Mouse (Mus musculus) thymus, postnatal 0 days (tissue): ENCODE results near the gene Lepr. TPM values are rescaled to one million over a fixed set of nuclear protein-coding genes. Genes with fewer than 3 reads are reported as not detected.

Experiments
- DNase-seq: peaks from one replicate; pipeline ENCODE4 v3.0.0-alpha.2; 2015; ENCODE audit warnings: low spot score
- polyA plus RNA-seq: library from polyadenylated mRNA; unstranded; fragments of >200 nt; fragmentation: Nextera tagmentation; extraction: Ambion mirVana; gene quantifications from 2 replicates; pipeline ENCODE4 v1.2.1, GENCODE M21; 2015

Lepr gene
- 0.42 and 0.95 TPM in 2 replicates for polyA plus RNA-seq

DNA sequence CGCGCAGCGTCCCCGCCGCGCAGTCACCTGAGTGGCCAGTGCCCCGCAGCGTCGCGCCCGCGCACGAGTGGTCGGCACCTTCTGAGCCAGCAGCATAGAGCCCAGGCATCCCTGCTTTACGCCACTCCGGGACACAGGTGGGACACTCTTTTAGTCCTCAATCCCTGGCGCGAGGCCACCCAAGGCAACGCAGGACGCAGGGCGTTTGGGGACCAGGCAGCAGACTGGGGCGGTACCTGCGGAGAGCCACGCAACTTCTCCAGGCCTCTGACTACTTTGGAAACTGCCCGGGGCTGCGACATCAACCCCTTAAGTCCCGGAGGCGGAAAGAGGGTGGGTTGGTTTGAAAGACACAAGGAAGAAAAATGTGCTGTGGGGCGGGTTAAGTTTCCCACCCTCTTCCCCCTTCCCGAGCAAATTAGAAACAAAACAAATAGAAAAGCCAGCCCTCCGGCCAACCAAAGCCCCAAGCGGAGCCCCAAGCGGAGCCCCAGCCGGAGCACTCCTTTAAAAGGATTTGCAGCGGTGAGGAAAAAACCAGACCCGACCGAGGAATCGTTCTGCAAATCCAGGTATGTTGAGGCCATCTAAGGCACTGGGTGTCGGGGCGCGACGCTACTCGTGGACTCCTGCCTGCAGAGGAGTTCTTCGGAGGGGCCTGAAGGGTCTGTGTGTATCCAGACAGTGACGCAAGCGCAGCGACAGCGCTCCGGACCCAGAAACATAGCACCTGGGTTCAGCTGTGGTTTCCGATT, at the start of gene Lepr:
Gene Lepr, plus strand, starts transcription at position 38 of the 755 bp plus-strand sequence.
- DNase-seq = no peak

DNA sequence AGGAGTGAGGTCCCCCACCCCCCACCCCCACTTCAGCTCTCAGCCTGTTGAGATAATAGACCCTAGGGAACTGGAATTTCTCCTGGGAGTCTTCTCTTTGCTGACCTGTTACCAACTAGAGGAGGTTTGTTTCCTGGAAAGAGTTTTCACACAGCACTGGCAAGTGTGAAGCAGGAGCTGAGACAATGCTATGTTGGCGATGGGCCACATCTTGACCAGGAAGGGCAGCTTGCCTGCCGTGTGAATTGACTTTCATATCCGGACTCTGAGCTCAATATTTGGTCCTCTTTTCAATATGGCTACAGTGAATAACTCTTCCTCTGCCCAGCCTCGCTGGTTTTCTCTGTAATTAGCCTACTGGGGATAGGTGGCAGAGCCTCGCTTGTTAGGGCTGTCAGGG, 48.0 kb upstream of the Lepr start:
- DNase-seq = no peak

DNA sequence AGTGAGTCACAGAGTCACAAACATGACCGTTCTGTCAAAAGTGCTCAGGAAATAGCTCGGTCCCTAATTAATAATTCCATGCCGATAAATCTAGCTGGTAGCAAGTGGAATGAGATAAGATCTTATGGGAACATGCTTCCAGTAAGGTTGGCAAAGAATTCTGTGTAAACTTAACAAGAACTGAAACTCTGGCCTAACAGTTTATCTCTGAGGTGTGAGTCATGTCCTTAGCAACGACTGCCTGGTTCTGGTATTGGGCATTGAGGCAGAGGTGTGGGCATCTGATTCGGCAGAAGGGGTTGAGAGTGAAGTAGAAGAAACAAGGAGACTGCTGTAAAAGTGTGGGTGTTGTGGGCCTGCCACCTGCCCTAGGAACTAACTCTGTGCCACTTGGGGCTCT, 47.4 kb upstream of the Lepr start:
- DNase-seq = no peak

GRCm38 (mm10) chr4:101674790-101675189, 42.4 kb upstream of the Lepr start:
- no peak for DNase-seq

GRCm38 (mm10) chr4:101675726-101676125, 41.5 kb upstream of the Lepr start:
- DNase-seq = no peak

DNA sequence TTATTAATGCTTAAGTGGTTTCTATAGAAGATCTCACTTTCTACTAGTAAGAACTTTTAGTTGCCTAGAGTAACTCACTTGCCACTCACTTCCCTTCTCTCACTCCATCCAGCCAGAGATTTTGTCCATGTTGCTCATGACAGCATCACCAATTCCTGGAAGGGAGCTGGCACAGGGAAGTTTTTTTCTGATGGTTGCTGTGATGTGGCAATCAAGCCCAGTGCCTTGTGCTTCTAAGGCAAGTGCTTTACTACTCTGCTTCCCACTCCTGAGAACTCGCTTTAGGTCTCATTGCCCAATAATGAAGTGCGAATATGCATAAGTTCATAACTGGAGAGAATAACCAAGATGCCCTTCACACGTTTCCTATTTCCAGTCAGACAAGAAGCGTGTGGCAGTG, 34.6 kb upstream of the Lepr start:
- DNase-seq = no peak

DNA sequence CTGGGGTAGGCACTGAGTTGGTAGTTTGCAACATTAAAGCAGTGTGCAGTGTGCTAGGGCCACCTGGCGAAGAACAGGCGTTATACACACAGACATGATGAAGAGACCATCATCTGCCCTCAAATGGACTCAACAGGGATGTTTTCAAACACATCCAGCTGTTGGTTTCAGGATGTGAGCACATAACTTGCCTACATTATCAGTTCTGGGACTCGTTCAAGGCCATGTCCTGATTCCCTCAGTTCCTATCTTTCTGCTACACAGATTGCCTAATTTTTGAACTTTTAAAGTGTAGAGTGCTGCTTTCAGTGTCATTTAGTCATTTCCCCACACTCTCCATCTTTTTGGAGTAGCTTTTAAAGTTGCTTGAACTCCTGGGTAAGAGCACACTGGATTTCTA, 34.1 kb upstream of the Lepr start:
- no peak for DNase-seq

GRCm38 (mm10) chr4:101684821-101685220, 32.4 kb upstream of the Lepr start:
- DNase-seq = no peak

DNA sequence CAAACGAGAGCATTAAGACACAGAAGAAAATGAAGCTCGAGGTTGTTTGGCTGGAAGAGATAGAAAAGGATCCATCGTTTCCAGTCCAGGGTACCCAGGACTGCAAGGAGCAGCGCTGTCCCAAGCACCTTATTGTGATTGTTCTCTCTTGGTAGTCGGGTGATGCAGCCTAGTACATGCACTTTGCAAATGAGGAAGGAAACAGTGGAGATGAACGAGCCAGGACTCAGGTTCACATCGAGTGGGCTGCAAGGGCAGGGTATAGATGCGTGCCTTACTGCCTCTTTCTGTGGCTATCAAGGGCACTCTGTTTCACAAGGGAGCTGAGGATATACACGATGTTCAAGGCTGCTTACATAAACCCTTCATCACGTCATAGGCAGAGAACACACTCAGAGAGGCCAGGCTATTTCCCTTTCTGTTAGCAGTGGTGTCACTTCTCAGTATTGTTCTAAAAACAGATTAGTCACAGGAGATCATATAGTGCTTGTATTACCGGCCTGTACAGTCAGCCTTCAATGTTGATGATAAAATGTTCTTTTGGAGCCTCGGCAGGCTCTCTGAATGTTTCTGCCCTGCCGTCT, 30.9 kb upstream of the Lepr start:
- no peak for DNase-seq

DNA sequence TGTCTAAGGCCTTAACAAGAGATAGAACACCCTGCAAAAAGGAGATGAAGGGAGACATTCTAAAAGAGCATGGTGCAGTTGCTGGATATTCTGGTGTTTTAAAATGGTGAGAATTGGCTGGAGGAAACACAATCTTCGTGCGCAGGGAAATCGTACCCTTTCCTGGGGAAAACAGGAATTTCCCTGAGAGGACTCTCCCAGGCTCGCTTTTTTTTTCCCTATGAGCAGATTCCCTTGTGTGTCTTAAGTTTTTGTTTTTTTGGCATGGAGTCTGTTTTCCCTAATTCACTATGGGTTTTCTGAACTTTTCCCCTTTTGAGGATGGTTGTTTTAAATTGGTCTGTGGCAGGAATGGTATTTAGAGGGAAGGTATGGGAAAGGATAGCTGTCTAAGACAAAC, 28.0 kb upstream of the Lepr start:
- no peak for DNase-seq

DNA sequence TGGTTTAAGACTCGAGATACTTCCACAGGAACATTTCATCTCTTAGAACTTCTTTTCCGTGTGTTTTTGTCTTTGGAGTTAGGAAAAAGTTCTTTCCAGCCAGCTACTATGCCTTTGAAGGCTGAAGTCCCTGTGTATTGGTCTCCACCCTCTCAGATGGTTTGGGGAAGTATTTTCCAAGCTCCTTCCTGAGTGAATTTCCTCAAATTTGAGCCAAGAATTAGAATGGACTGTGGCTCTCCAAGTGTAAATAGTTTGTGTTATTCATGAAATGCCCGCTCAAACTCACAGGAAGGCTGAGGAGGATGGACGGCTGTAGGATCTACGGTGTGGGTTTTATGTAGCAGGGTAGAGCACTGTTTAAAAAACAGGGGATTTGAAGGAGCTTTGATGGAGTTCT, 27.6 kb upstream of the Lepr start:
- DNase-seq = no peak

GRCm38 (mm10) chr4:101692892-101693291, 24.3 kb upstream of the Lepr start:
- no peak for DNase-seq

DNA sequence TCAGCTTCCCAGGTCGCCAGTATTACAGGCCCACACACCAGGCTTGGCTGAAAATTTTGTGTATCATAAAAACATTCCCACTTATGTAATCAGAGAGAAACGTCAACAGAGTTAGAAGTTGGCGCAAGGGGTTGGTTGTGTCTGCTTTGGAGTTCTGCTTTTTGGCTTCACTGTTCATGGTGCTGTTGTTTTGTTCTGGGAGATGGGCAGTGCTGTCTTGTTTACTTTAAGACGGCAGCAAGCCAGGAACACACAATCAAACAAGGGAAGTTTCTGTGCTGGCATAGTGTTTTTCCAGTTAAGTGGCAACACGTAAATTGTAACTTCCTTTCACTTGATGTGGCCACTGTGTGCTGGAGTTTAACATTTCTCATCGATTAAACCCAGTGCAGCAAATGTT, 22.7 kb upstream of the Lepr start:
- no peak for DNase-seq

- DNase-seq = no peak
These were observed 20.0 kb upstream of the Lepr start for GRCm38 (mm10) chr4:101697236-101697635.

GRCm38 (mm10) chr4:101699423-101699822, 17.8 kb upstream of the Lepr start:
- no peak for DNase-seq

- no peak for DNase-seq
These were observed 16.1 kb upstream of the Lepr start for GRCm38 (mm10) chr4:101700892-101701640.

DNA sequence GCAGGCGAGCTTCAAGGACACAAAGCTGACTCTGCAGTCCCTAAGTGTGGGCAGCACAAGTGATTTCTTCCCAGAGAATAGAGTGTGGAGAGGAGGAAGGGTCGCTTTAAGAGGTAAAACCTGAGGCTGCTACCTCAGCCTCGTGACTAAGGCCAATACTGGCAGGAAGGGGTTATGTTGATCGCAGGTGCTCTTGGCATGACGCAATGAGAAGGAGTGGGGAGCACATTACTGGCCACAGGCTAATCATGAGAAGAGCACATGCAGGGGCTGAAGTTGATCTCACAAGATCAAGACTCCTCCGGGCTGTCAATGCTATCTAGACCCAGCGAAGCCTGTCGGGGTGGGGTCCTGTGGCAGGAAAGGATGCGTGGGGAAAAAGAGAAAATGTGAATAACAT, 11.9 kb upstream of the Lepr start:
- DNase-seq = no peak

- no peak for DNase-seq
These were observed 10.0 kb upstream of the Lepr start for GRCm38 (mm10) chr4:101707234-101707633.

- no peak for DNase-seq
These were observed 9.3 kb upstream of the Lepr start for GRCm38 (mm10) chr4:101707953-101708352.

DNA sequence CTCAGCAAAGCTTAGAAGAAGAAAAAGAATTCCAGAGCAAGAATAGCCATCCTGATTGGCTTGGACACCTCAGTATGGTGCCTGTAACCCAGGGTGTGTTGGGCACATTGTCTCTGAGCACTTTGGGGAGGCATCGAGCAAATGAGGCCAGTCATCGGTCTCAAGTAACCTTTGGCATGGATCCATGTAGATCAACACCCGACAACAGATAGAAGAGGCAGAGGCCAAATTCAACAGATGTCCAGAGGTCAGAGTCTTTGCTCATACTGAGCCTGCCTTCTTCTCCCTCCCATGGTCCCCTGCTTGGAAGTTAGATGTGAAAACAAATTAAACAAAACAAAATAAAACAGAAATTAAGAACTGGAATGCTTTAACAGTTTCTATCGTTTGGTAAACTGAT, 6.8 kb upstream of the Lepr start:
- no peak for DNase-seq

DNA sequence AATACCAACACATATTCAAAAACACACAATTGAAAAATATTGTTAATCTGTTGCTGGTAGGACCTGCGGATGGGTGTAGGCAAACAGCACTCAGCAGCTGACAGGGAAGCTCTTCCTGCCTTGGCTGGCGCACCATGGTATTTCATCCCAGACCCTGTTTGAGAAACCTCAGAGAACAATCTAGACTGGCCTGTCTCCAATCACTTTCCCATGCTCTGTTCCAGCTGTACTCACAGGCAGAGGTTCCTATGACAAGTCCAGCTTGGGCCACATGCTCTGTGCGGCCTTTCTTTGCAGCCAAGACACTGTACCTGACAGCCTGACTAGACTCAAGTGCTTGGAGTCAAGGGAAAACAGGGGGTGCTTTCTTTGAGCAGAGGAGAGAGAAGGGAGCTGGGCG, 6.1 kb upstream of the Lepr start:
- DNase-seq = no peak

- no peak for DNase-seq
These were observed 4.6 kb upstream of the Lepr start for GRCm38 (mm10) chr4:101712563-101712962.

- DNase-seq = no peak
These were observed 1.9 kb upstream of the Lepr start for GRCm38 (mm10) chr4:101715302-101715701.
